Mouse (Mus musculus) brown adipose tissue, adult 24 weeks (tissue): ENCODE measurements around the gene Ryr3. TPM values are rescaled to one million over a fixed set of nuclear protein-coding genes. Genes with fewer than 3 reads are reported as not detected.

Experiments used
- H3K27ac ChIP-seq: fragments of 200-500 bp; replicated peaks from 2 replicates; pipeline ENCODE4 v1.5.1; 2012; ENCODE audit warnings: low read depth, mild to moderate bottlenecking, low read length
- H3K4me1 ChIP-seq: fragments of 200-500 bp; 2 replicates; pipeline ENCODE4 v1.6.1; 2012; ENCODE audit warnings: low read length, mixed read lengths; ENCODE audit not compliant: control insufficient read depth, insufficient read depth, insufficient read length
- H3K4me3 ChIP-seq: fragments of 200-500 bp; 2 replicates; pipeline ENCODE4 v1.5.1; 2012; ENCODE audit warnings: low read depth, mild to moderate bottlenecking, low read length, moderate library complexity; ENCODE audit not compliant: insufficient read depth
- polyA plus RNA-seq: library from polyadenylated mRNA; stranded (reverse); fragments of >200 nt; gene quantifications from 2 replicates; pipeline ENCODE4 v1.2.4, GENCODE M21; 2012; ENCODE audit not compliant: missing spikeins, insufficient read depth, insufficient read length

The Ryr3 gene
- polyA plus RNA-seq, 1 experiment = not detected

GRCm38 (mm10) chr2:113055591-113055990 is 161.3 kb downstream of the Ryr3 start:
- Histone ChIP-seq H3K4me3 (no peak overlapping the region), H3K27ac (no peak overlapping the region), H3K4me1 (no peaks in the 10 kb centered on the region)

- Histone ChIP-seq H3K4me1 (no peaks in the 10 kb centered on the region), H3K27ac (no peak overlapping the region), H3K4me3 (no peak overlapping the region)
Observed at GRCm38 (mm10) chr2:113049831-113050230, 167.1 kb downstream of the Ryr3 start.

- Histone ChIP-seq H3K4me1 (no peaks in the 10 kb centered on the region), H3K27ac (no peak overlapping the region), H3K4me3 (no peak overlapping the region)
Observed at GRCm38 (mm10) chr2:113036550-113036949, 180.3 kb downstream of the Ryr3 start.

GRCm38 (mm10) chr2:113030689-113031088 is 186.2 kb downstream of the Ryr3 start:
- H3K4me1 ChIP-seq = no peaks in the 10 kb centered on the region
- no peak overlapping the region for H3K4me3 ChIP-seq
- H3K27ac ChIP-seq = no peak overlapping the region

- Histone ChIP-seq H3K4me3 (no peak overlapping the region), H3K27ac (no peak overlapping the region), H3K4me1 (no peaks in the 10 kb centered on the region)
Observed at GRCm38 (mm10) chr2:113019896-113020295, 197.0 kb downstream of the Ryr3 start.

- no peak overlapping the region for H3K4me3 ChIP-seq
- no peak overlapping the region for H3K27ac ChIP-seq
- H3K4me1 ChIP-seq = no peaks in the 10 kb centered on the region
Observed at GRCm38 (mm10) chr2:113018278-113018677, 198.6 kb downstream of the Ryr3 start.

- H3K27ac ChIP-seq = no peak overlapping the region
- no peak overlapping the region for H3K4me3 ChIP-seq
- no peaks in the 10 kb centered on the region for H3K4me1 ChIP-seq
Observed at GRCm38 (mm10) chr2:113016236-113016635, 200.7 kb downstream of the Ryr3 start.

- H3K4me3 ChIP-seq = no peak overlapping the region
- no peak overlapping the region for H3K27ac ChIP-seq
- no peaks in the 10 kb centered on the region for H3K4me1 ChIP-seq
Observed at GRCm38 (mm10) chr2:113008961-113009740, 207.7 kb downstream of the Ryr3 start.

- Histone ChIP-seq H3K4me1 (no peaks in the 10 kb centered on the region), H3K27ac (no peak overlapping the region), H3K4me3 (no peak overlapping the region)
Observed at GRCm38 (mm10) chr2:112998498-112998897, 218.4 kb downstream of the Ryr3 start.

GRCm38 (mm10) chr2:112982908-112983510 is 233.9 kb downstream of the Ryr3 start:
- H3K4me3 ChIP-seq = no peak overlapping the region
- no peaks in the 10 kb centered on the region for H3K4me1 ChIP-seq

GRCm38 (mm10) chr2:112966807-112967625 is 249.9 kb downstream of the Ryr3 start:
- no peak overlapping the region for H3K4me3 ChIP-seq
- no peaks in the 10 kb centered on the region for H3K4me1 ChIP-seq
- no peak overlapping the region for H3K27ac ChIP-seq

More at GRCm38 (mm10) chr2:112982908-112983510, 233.9 kb downstream of the Ryr3 start:
- no peak overlapping the region for H3K27ac ChIP-seq

GRCm38 (mm10) chr2:112948931-112949330 is 268.0 kb downstream of the Ryr3 start:
- Histone ChIP-seq H3K4me3 (no peak overlapping the region), H3K27ac (no peak overlapping the region), H3K4me1 (no peaks in the 10 kb centered on the region)

- no peaks in the 10 kb centered on the region for H3K4me1 ChIP-seq
- no peak overlapping the region for H3K27ac ChIP-seq
- H3K4me3 ChIP-seq = no peak overlapping the region
Observed at GRCm38 (mm10) chr2:112931776-112932175, 285.1 kb downstream of the Ryr3 start.

GRCm38 (mm10) chr2:112913796-112914195 is 303.1 kb downstream of the Ryr3 start:
- H3K27ac ChIP-seq = no peak overlapping the region
- H3K4me1 ChIP-seq = no peaks in the 10 kb centered on the region
- H3K4me3 ChIP-seq = no peak overlapping the region

GRCm38 (mm10) chr2:112912611-112913010 is 304.3 kb downstream of the Ryr3 start:
- no peaks in the 10 kb centered on the region for H3K4me1 ChIP-seq
- no peak overlapping the region for H3K27ac ChIP-seq
- H3K4me3 ChIP-seq = no peak overlapping the region
